Mouse (Mus musculus) layer of hippocampus, postnatal 25 days (tissue): ENCODE data around the gene Gm42957. TPM values are rescaled to one million over a fixed set of nuclear protein-coding genes. Genes with fewer than 3 reads are reported as not detected.

Experiments
- DNase-seq, 2 experiments: peaks; one replicate each; pipeline ENCODE4 v3.0.0; 2022; ENCODE audit warnings: mixed read lengths in 2 of 2, low spot score in 1 of 2; ENCODE audit errors: extremely low spot score in 1 of 2
- total RNA-seq, 2 experiments: library from RNA; stranded (reverse); gene quantifications; 2 replicates each; pipeline ENCODE4 v1.2.3; 2021

Gene Gm42957
- total RNA-seq, 2 experiments from 2014 or later, result 0.31 to 0.37 TPM

DNA sequence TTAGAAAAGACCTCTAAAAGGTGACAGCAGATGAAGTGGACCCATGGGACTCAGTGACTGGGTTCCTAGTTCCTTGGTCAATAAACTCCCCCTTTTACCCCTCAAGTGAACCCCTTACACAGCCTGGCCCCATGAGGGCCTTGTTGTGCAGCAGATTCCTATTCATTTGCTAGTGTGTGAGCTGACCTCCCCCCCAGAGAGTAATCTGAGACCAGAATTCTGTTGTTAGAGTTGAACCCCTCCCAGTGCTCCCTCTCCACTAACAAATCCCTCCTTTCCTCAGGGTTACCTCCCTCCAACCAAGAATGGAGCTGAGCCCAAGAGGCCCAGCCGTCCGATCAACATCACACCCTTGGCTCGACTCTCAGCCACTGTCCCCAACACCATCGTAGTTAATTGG is 65.7 kb downstream of the Gm42957 start:
- no peak for DNase-seq

Other genes with a start within 250 kb of the Gm42957 start
- not detected for gene BC107364, start 183.2 kb upstream of the Gm42957 start, total RNA-seq
- gene Hfe2, start 110.3 kb upstream of the Gm42957 start, total RNA-seq, result under 1 TPM in 1 of 2 experiments, not detected in 1; 0.12 TPM
- gene Txnip, start 77.5 kb upstream of the Gm42957 start, total RNA-seq, result 10 to 100 TPM; 20.7 to 25.0 TPM
- gene Gm16253, start 58.5 kb upstream of the Gm42957 start, total RNA-seq, result not detected
- 10 to 100 TPM; 23.8 to 29.7 TPM for gene Polr3gl, start 41.3 kb upstream of the Gm42957 start, total RNA-seq
- 10 to 100 TPM; 50.9 to 62.3 TPM for gene Ankrd34a, start 38.8 kb upstream of the Gm42957 start, total RNA-seq
- gene Lix1l, start 34.3 kb upstream of the Gm42957 start, total RNA-seq, result 10 to 100 TPM; 29.2 to 29.4 TPM
- gene Rbm8a, start 5.5 kb upstream of the Gm42957 start, total RNA-seq, result 10 to 100 TPM; 48.4 to 51.7 TPM
- gene Pex11b, start 98 bp upstream of the Gm42957 start, total RNA-seq, result 10 to 100 TPM; 55.3 to 57.3 TPM
- 1 to 10 TPM; 1.1 to 1.7 TPM for gene Itga10, start 10.1 kb downstream of the Gm42957 start, total RNA-seq
- 1 to 10 TPM; 5.3 to 6.2 TPM for gene Ankrd35, start 34.7 kb downstream of the Gm42957 start, total RNA-seq
- 10 to 100 TPM; 24.6 to 27.0 TPM for gene Pias3, start 60.9 kb downstream of the Gm42957 start, total RNA-seq
- 10 to 100 TPM; 13.2 to 16.7 TPM for gene Nudt17, start 73.1 kb downstream of the Gm42957 start, total RNA-seq
- gene Polr3c, start 92.2 kb downstream of the Gm42957 start, total RNA-seq, result 10 to 100 TPM; 24.7 to 24.9 TPM
- 10 to 100 TPM; 56.0 to 62.3 TPM for gene Rnf115, start 92.2 kb downstream of the Gm42957 start, total RNA-seq
- gene Pdzk1, start 193.8 kb downstream of the Gm42957 start, total RNA-seq, result under 1 TPM; 0.22 to 0.35 TPM
- not detected for gene Cd160, start 193.9 kb downstream of the Gm42957 start, total RNA-seq